In genomic region chr13:102866816-102867215, GRCm38 (mm10) we compare ENCODE assay signal across 16 mouse cellular contexts.
DNase-seq lines count a peak whose midpoint lies in the region; ATAC-seq lines count a peak whose summit lies in the region.
"Had no signal": no experiment of that assay in that cellular context is flagged by ENCODE, and none has a peak within 500 bp of the region (broad histone marks: within the 10 kb centered on the region; RNA-seq: fewer than 3 reads in every experiment).

No protein-coding gene starts in this region.

- H3K4me1 ChIP-seq in forebrain, embryonic 15.5 days, result peaks cover 15% of the 10 kb centered on the region
- peaks cover 8% of the 10 kb centered on the region for H3K4me1 ChIP-seq in forebrain, embryonic 12.5 days
- peaks cover 40% of the 10 kb centered on the region for H3K4me1 ChIP-seq in heart, embryonic 16.5 days (ENCODE audit: control insufficient read depth, insufficient read depth, low read length)
- H3K4me1 ChIP-seq in liver, embryonic 13.5 days (replicated peaks), result peaks cover 25% of the 10 kb centered on the region
- peaks cover 12% of the 10 kb centered on the region for H3K4me1 ChIP-seq in stomach, embryonic 15.5 days

- H3K9ac ChIP-seq in forebrain, embryonic 15.5 days (replicated peaks), result no peak overlapping the region
- H3K9ac ChIP-seq in forebrain, embryonic 12.5 days, result no peak overlapping the region
- H3K9ac ChIP-seq in heart, embryonic 16.5 days (ENCODE audit: low read length), result no peak overlapping the region
- H3K9ac ChIP-seq in liver, embryonic 13.5 days, result no peak overlapping the region
- H3K9ac ChIP-seq in stomach, embryonic 15.5 days, result no peak overlapping the region
- H3K9ac ChIP-seq: hindbrain, embryonic 14.5 days; midbrain, embryonic 12.5 days; neural tube, embryonic 13.5 days had no signal

- 0 out of 2 replicates have a peak, but pooled peaks have one; percentile 5 for ATAC-seq in forebrain, embryonic 15.5 days (replicated peaks)
- ATAC-seq in forebrain, embryonic 12.5 days (ENCODE audit: low FRiP score), result no peak
- ATAC-seq in heart, embryonic 16.5 days (replicated peaks; ENCODE audit: extremely low read depth, insufficient read depth, low FRiP score), result no peak
- ATAC-seq in liver, embryonic 13.5 days (ENCODE audit: low read depth), result no peak
- ATAC-seq in stomach, embryonic 15.5 days (ENCODE audit: insufficient read depth, low FRiP score, low read depth), result no peak
- ATAC-seq: intestine, postnatal 0 days had no signal

- DNase-seq in heart, postnatal 25 days (ENCODE audit: low spot score), result no peak
- DNase-seq in liver, embryonic 13.5 days, result no peak
- DNase-seq in liver, result no peak
- no peak for DNase-seq in urinary bladder, adult 18-20 months (ENCODE audit: low spot score in 2 of 2)
- DNase-seq: adrenal gland, adult 2 months; kidney, postnatal 25 days; layer of hippocampus, adult 9-11 months; thymus, postnatal 36 days had no signal

- 0 out of 2 replicates have a peak overlapping the region, but pooled peaks have one; percentile 57 for H3K27ac ChIP-seq in forebrain, embryonic 15.5 days (replicated peaks)
- H3K27ac ChIP-seq in forebrain, embryonic 12.5 days, result no peak overlapping the region
- H3K27ac ChIP-seq in heart, embryonic 16.5 days (ENCODE audit: low read length), result peak overlapping the region; percentile 88
- peak overlapping the region; percentile 45; the same call in 1 of the 2 replicates for H3K27ac ChIP-seq in liver, embryonic 13.5 days
- 0 out of 2 replicates have a peak overlapping the region, but pooled peaks have one; percentile 80 for H3K27ac ChIP-seq in stomach, embryonic 15.5 days
- H3K27ac ChIP-seq: midbrain, embryonic 12.5 days had no signal

- H3K4me3 ChIP-seq in forebrain, embryonic 15.5 days, result no peak overlapping the region
- no peak overlapping the region for H3K4me3 ChIP-seq in forebrain, embryonic 12.5 days (replicated peaks)
- no peak overlapping the region for H3K4me3 ChIP-seq in heart, embryonic 16.5 days (ENCODE audit: low read length)
- no peak overlapping the region for H3K4me3 ChIP-seq in liver, embryonic 13.5 days (replicated peaks)
- no peak overlapping the region for H3K4me3 ChIP-seq in stomach, embryonic 15.5 days (replicated peaks)
- H3K4me3 ChIP-seq: midbrain, embryonic 12.5 days; neural tube, embryonic 13.5 days had no signal

- H3K4me2 ChIP-seq in forebrain, embryonic 15.5 days (replicated peaks), result no peak overlapping the region
- no peak overlapping the region for H3K4me2 ChIP-seq in forebrain, embryonic 12.5 days
- H3K4me2 ChIP-seq in heart, embryonic 16.5 days (ENCODE audit: low read depth, low read length), result no peak overlapping the region; the same call in 1 of the 2 replicates
- H3K4me2 ChIP-seq in liver, embryonic 13.5 days, result no peak overlapping the region
- no peak overlapping the region for H3K4me2 ChIP-seq in stomach, embryonic 15.5 days
- H3K4me2 ChIP-seq: hindbrain, embryonic 14.5 days; midbrain, embryonic 12.5 days; neural tube, embryonic 13.5 days had no signal

- H3K9me3 ChIP-seq in forebrain, embryonic 15.5 days, result no peaks in the 10 kb centered on the region
- peaks cover 9% of the 10 kb centered on the region for H3K9me3 ChIP-seq in forebrain, embryonic 12.5 days
- peaks cover 6% of the 10 kb centered on the region for H3K9me3 ChIP-seq in heart, embryonic 16.5 days (replicated peaks; ENCODE audit: control insufficient read depth, low read length)
- no peaks in the 10 kb centered on the region for H3K9me3 ChIP-seq in liver, embryonic 13.5 days (replicated peaks)
- no peaks in the 10 kb centered on the region for H3K9me3 ChIP-seq in stomach, embryonic 15.5 days

- no peaks in the 10 kb centered on the region for H3K27me3 ChIP-seq in forebrain, embryonic 15.5 days
- no peaks in the 10 kb centered on the region for H3K27me3 ChIP-seq in forebrain, embryonic 12.5 days
- H3K27me3 ChIP-seq in heart, embryonic 16.5 days (ENCODE audit: control insufficient read depth, insufficient read depth, low read length), result no peaks in the 10 kb centered on the region
- H3K27me3 ChIP-seq in liver, embryonic 13.5 days, result no peaks in the 10 kb centered on the region
- H3K27me3 ChIP-seq in stomach, embryonic 15.5 days (replicated peaks), result no peaks in the 10 kb centered on the region
- H3K27me3 ChIP-seq: midbrain, embryonic 12.5 days; neural tube, embryonic 13.5 days had no signal

- intact Hi-C loops in heart, postnatal 25 days (cut with DNase I), result loop anchor here (5.0 kb wide), 1 partner anchor 55 kb away; no protein-coding TSS in a partner anchor

- H3K36me3 ChIP-seq in forebrain, embryonic 15.5 days, result no peaks in the 10 kb centered on the region
- no peaks in the 10 kb centered on the region; the same call in 1 of the 2 replicates for H3K36me3 ChIP-seq in forebrain, embryonic 12.5 days (replicated peaks)
- H3K36me3 ChIP-seq in heart, embryonic 16.5 days (ENCODE audit: control insufficient read depth, insufficient read depth), result peaks cover 7% of the 10 kb centered on the region
- no peaks in the 10 kb centered on the region for H3K36me3 ChIP-seq in liver, embryonic 13.5 days
- no peaks in the 10 kb centered on the region for H3K36me3 ChIP-seq in stomach, embryonic 15.5 days
- H3K36me3 ChIP-seq: midbrain, embryonic 12.5 days; neural tube, embryonic 13.5 days had no signal
